Mouse (Mus musculus) lung, postnatal 0 days (tissue): ENCODE data around the gene C130050O18Rik.

ENCODE experiments used
- CTCF ChIP-seq: IDR thresholded peaks from 2 replicates; pipeline ENCODE4 v1.5.1; 2016; ENCODE audit warnings: antibody characterized with exemption, mild to moderate bottlenecking
- EP300 ChIP-seq: IDR thresholded peaks from 2 replicates; pipeline ENCODE4 v1.6.1; 2016; ENCODE audit warnings: antibody characterized with exemption, mild to moderate bottlenecking, control low read depth

DNA sequence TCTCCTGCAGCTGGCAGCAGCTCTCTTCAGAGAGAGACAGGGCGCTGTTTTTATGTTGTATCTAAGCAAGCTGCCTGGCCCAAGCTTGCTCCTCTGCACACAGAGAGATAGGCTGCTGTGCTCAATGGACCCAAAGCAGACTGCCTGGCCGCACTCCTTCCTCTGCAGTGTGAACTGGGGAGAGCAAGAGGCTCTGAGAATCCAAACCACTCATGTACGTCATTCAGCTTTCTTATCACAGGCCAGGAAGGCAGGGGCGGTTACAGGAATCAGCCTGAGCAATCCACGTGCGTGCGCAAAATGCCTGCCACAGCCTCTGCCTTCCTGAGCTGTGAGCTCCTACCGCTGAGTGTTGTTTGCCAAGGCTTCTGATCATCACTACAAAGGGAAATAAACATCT lies 22.3 kb upstream of the C130050O18Rik start:
- TF ChIP-seq CTCF (no peak), EP300 (peak; percentile 94)
